Mouse (Mus musculus): Measurements from ENCODE around the gene Cbx1. TPM values are rescaled to one million over a fixed set of nuclear protein-coding genes. Genes with fewer than 3 reads are reported as not detected.
"Not testable (repeated sequence)": the region's sequence is repeated elsewhere in the genome, so short reads cannot be mapped to it uniquely, and the experiment has no call there.

The Cbx1 gene
- polyA plus RNA-seq, 1 experiment from 2014 or later = 169 TPM

DNA sequence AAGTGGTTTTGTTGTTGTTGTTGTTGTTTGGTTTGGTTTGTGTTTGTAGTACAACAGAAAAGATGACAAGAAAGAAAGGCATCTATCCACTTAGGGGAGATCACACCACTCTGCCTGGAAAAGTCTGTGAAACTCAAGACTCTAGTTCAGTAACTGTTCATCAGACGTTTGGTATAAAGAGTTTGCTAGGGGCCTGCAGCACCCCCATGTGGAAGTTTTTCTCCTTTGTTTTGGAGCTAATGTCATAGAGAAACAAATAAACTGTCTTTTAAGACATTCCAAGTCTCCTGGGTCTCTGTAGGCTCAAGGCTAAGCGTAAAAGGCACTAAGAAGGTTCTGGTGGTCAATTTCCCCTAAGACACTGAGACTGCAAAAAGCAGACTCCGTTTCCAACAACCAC is 12.9 kb upstream of the Cbx1 start:
- Histone ChIP-seq H3K4me3 (0 out of 2 replicates have a peak overlapping the region, but pooled peaks have one; percentile 68), H3K4me2 (replicated peaks) (peak overlapping the region; percentile 75), H3K4me1 (peaks cover 8% of the 10 kb centered on the region), H3K27me3 (no peaks in the 10 kb centered on the region), H3K9me3 (no peaks in the 10 kb centered on the region), H3K9ac (no peak overlapping the region), H3K27ac (no peak overlapping the region), H3K36me3 (peaks cover 23% of the 10 kb centered on the region)
- WGBS = 46% methylated on average over 3 of the region's 3 CpGs
- ATAC-seq (ENCODE audit: insufficient number of reproducible peaks, insufficient read depth, low FRiP score, low TSS enrichment) = no peak

DNA sequence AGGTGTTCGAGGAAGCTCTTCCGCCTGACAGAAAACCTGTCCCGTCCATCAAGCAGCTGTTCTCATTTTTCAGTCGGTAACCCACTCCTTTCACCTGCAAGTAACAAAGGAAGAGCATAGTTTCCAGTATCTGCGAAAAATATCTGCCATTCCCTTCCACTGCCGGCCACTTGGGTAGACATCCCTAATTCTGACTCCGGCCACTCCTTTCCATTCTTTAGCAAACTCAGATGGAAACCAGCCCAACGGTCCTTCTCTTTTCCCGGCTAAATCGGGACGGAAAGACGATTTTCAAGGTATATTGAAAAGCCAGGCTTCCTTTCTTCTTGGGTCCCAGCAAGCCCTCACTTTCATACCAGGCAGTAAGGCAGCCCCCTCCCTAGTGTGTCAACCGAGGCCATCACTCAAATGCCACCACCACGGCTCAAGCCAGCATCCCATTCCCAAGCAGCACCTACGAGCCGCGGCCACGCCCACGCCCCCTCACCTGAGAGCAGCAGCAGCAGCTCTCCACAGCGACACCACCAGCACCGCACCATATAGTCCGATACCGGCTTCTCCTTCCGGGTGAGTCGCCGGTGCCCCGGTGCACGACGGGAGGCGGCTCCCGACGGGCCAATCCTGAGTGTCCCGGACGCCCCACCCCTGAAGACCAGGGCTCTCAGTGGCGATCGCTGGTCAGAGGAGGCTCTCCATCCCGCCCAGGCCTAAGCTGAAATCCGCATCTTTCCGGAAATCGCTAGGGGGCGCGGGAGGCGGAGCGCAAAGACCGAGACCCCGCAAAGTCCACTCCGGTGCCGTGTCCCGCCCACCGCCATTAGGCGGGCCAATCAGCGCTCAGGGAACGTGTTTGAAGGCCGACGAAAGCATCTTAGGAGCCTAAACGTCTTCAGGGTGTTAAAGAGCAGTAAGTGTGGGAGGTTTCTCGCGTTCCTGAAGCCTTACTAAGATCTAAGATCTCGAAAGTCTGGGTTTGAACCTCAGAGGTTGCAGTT is 11.7 kb upstream of the Cbx1 start, which contains the start of gene Snx11:
Gene Snx11, minus strand, starts transcription at position 592 of the 995 bp plus-strand sequence.
- Histone ChIP-seq H3K36me3 (peaks cover 11% of the 10 kb centered on the region; the same call in 1 of the 2 replicates), H3K4me3 (peak within 1 kb of the TSS; percentile 68), H3K4me2 (replicated peaks) (peak within 1 kb of the TSS; percentile 75), H3K4me1 (peaks cover 8% of the 10 kb centered on the region), H3K9ac (peak within 1 kb of the TSS; percentile 55), H3K9me3 (no peaks in the 10 kb centered on the region), H3K27ac (peak within 1 kb of the TSS; percentile 69), H3K27me3 (no peaks in the 10 kb centered on the region)
- ATAC-seq (ENCODE audit: insufficient number of reproducible peaks, insufficient read depth, low FRiP score, low TSS enrichment) = peak; percentile 99
- 1% methylated on average over 59 of the region's 59 CpGs for WGBS

DNA sequence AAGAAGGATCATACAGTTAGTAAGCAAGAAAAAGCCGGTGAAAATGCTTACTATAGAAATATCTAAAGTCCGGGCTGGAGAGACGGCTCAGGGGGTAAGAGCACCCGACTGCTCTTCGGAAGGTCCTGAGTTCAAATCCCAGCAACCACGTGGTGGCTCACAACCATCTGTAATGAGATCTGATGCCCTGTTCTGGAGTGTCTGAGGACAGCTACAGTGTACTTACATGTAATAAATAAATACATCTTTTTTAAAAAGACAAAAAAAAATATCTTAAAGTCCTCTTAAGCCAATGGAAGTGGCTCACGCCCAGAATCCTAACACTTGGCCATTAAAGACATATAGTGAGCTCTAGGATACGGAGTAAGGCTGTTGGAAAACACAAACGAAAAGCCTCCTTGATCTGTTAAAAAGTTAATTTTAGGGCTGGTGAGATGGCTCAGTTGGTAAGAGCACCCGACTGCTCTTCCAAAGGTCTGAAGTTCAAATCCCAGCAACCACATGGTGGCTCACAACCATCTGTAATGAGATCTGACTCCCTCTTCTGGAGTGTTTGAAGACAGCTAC is 10.8 kb upstream of the Cbx1 start:
- Histone ChIP-seq H3K27ac (peak overlapping the region; percentile 69; the same call in 1 of the 2 replicates), H3K4me2 (replicated peaks) (peak overlapping the region; percentile 75), H3K9ac (peak overlapping the region; percentile 55), H3K4me3 (peak overlapping the region; percentile 68)
- not testable (repeated sequence) for ATAC-seq (ENCODE audit: insufficient number of reproducible peaks, insufficient read depth, low FRiP score, low TSS enrichment); H3K4me1 ChIP-seq; H3K36me3 ChIP-seq; H3K27me3 ChIP-seq; H3K9me3 ChIP-seq
- 72% methylated on average over 10 of the region's 10 CpGs for whole genome bisulfite sequencing

GRCm38 (mm10) chr11:96780306-96780705 is 8.6 kb upstream of the Cbx1 start:
- H3K9ac ChIP-seq = no peak overlapping the region
- H3K27me3 ChIP-seq = 0 out of 2 replicates have a peak, but pooled peaks cover 2% of the 10 kb centered on the region
- H3K4me2 ChIP-seq (replicated peaks) = no peak overlapping the region
- ATAC-seq (ENCODE audit: insufficient number of reproducible peaks, insufficient read depth, low FRiP score, low TSS enrichment) = no peak
- peaks cover 8% of the 10 kb centered on the region for H3K4me1 ChIP-seq
- 69% methylated on average over 5 of the region's 5 CpGs for WGBS
- no peaks in the 10 kb centered on the region for H3K36me3 ChIP-seq
- no peak overlapping the region for H3K4me3 ChIP-seq
- H3K27ac ChIP-seq = no peak overlapping the region
- H3K9me3 ChIP-seq = no peaks in the 10 kb centered on the region

DNA sequence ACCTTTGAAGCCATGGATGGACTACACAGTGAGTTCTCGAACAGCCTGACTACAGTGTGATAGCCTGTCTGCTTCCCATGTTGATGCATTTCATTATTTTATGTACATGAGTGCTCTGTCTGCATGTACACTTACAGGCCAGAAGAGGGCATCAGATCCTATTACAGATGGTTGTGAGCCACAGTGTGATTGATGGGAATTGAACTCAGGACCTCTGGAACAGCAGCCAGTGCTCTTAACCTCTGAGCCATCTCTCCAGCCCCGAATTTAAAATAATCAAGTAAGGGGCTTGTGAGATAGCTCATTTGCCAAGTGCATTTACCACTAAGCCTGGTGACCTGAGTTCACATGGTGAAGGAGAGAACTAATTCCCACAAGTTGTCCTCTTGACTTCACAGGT is 7.5 kb upstream of the Cbx1 start:
- no peak overlapping the region for H3K4me2 ChIP-seq (replicated peaks)
- H3K27ac ChIP-seq = no peak overlapping the region
- H3K36me3 ChIP-seq = no peaks in the 10 kb centered on the region
- ATAC-seq (ENCODE audit: insufficient number of reproducible peaks, insufficient read depth, low FRiP score, low TSS enrichment) = no peak
- H3K4me1 ChIP-seq = peaks cover 6% of the 10 kb centered on the region
- WGBS = 79% methylated on average over 2 of the region's 2 CpGs
- no peak overlapping the region for H3K9ac ChIP-seq
- H3K4me3 ChIP-seq = no peak overlapping the region
- H3K27me3 ChIP-seq = 0 out of 2 replicates have a peak, but pooled peaks cover 2% of the 10 kb centered on the region
- H3K9me3 ChIP-seq = no peaks in the 10 kb centered on the region

- not testable (repeated sequence) for H3K27ac ChIP-seq; H3K36me3 ChIP-seq; H3K4me2 ChIP-seq (replicated peaks); H3K9ac ChIP-seq; ATAC-seq (ENCODE audit: insufficient number of reproducible peaks, insufficient read depth, low FRiP score, low TSS enrichment); H3K9me3 ChIP-seq; H3K4me3 ChIP-seq; H3K27me3 ChIP-seq; H3K4me1 ChIP-seq
- 12% methylated on average over 7 of the region's 7 CpGs for WGBS
Measured at GRCm38 (mm10) chr11:96784847-96785246, 4.1 kb upstream of the Cbx1 start.

DNA sequence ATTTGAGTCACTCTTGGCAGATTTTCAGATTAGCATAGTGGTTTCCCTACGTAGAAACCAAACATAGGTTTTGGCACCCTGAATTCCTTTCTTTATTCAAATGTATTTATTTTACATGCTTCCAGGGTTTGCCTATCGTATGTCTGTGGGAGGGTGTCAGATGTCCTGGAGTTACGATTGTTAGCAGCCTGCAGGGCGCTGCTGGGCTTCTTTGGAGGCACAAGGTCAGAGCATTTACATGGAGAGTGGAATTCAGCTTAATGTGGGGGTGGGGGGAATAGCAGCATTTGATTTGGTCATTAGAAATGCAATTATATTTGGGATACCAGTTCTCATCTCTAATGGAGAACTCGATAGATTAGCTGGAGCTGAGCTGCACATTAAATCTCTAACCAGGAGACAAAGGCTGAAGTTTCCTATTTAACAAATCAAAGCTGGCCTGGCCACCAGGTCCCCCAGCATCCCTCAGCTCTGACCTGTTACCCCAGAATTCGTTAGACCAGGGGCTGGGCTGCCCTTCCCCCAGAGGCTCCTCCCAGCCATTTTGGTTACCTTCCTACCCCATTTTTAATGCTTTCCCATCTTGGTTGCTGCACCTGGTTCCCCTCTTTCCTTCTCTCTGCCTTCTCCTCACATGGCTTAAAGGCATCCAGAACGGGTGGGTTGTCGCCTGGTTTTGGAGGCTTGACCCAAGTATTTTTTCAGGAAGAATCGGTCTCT is 2.0 kb upstream of the Cbx1 start:
- Histone ChIP-seq H3K4me1 (peaks cover 17% of the 10 kb centered on the region), H3K4me2 (replicated peaks) (no peak overlapping the region), H3K27ac (0 out of 2 replicates have a peak overlapping the region, but pooled peaks have one; percentile 23), H3K36me3 (no peaks in the 10 kb centered on the region), H3K27me3 (0 out of 2 replicates have a peak, but pooled peaks cover 2% of the 10 kb centered on the region), H3K4me3 (no peak overlapping the region), H3K9ac (no peak overlapping the region), H3K9me3 (no peaks in the 10 kb centered on the region)
- WGBS = 26% methylated on average over 9 of the region's 9 CpGs
- ATAC-seq (ENCODE audit: insufficient number of reproducible peaks, insufficient read depth, low FRiP score, low TSS enrichment) = no peak

GRCm38 (mm10) chr11:96789990-96790389 is 1.1 kb downstream of the Cbx1 start:
- peak overlapping the region; percentile 90 for H3K9ac ChIP-seq
- H3K4me1 ChIP-seq = peaks cover 28% of the 10 kb centered on the region
- H3K4me3 ChIP-seq = peak overlapping the region; percentile 91
- H3K9me3 ChIP-seq = no peaks in the 10 kb centered on the region
- 0 out of 2 replicates have a peak overlapping the region, but pooled peaks have one; percentile 98 for H3K27ac ChIP-seq
- H3K27me3 ChIP-seq = no peaks in the 10 kb centered on the region
- no peaks in the 10 kb centered on the region for H3K36me3 ChIP-seq
- ATAC-seq (ENCODE audit: insufficient number of reproducible peaks, insufficient read depth, low FRiP score, low TSS enrichment) = no peak
- peak overlapping the region; percentile 93 for H3K4me2 ChIP-seq (replicated peaks)
- WGBS = 9% methylated on average over 5 of the region's 5 CpGs

DNA sequence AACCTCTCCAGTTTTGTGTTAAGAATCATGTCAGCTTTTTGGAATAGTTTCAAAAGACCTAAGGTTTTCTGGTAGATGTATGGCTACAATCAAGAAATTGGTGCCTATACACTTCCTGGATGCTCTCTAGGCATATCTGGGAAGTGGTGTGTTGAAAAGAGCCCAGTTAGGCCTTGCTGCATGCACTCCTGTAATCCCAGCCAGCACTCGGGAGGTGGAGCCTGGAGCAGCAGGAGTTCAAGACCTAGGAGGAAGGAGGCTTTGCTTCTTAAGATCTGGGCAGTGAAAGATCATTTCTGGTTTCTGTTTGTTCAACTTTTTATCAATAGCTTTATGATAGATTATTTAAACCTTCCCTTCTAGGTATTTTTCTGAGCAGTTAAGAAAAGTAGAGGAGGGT is 1.8 kb downstream of the Cbx1 start:
- Histone ChIP-seq H3K36me3 (peaks cover 5% of the 10 kb centered on the region; the same call in 1 of the 2 replicates), H3K4me2 (replicated peaks) (peak overlapping the region; percentile 93), H3K9me3 (no peaks in the 10 kb centered on the region), H3K4me3 (peak overlapping the region; percentile 91), H3K9ac (peak overlapping the region; percentile 90), H3K27me3 (no peaks in the 10 kb centered on the region), H3K4me1 (peaks cover 28% of the 10 kb centered on the region), H3K27ac (no peak overlapping the region)
- WGBS = 15% methylated on average over 1 of the region's 1 CpGs
- no peak for ATAC-seq (ENCODE audit: insufficient number of reproducible peaks, insufficient read depth, low FRiP score, low TSS enrichment)

DNA sequence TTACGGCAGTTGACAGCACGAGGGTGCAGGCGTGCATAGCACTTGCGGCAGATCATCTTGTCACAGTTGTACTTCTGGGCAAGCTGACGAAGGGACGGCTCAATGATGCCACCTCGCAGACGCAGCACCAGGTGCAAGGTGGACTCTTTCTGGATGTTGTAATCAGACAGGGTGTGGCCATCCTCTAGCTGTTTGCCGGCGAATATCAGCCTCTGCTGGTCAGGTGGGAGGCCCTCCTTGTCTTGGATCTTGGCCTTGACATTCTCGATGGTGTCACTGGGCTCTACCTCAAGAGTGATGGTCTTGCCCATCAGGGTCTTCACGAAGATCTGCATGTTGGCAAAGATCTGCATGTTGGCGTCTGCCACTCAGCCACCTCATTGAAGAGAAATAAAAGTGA is 6.6 kb downstream of the Cbx1 start:
- no peak for ATAC-seq (ENCODE audit: insufficient number of reproducible peaks, insufficient read depth, low FRiP score, low TSS enrichment)
- Histone ChIP-seq H3K9ac (no peak overlapping the region), H3K36me3 (peaks cover 18% of the 10 kb centered on the region), H3K4me2 (replicated peaks) (no peak overlapping the region), H3K27ac (no peak overlapping the region), H3K4me1 (peaks cover 22% of the 10 kb centered on the region), H3K27me3 (no peaks in the 10 kb centered on the region), H3K4me3 (no peak overlapping the region), H3K9me3 (no peaks in the 10 kb centered on the region)
- 95% methylated on average over 13 of the region's 13 CpGs for WGBS

GRCm38 (mm10) chr11:96796081-96796480 is 7.2 kb downstream of the Cbx1 start:
- Histone ChIP-seq H3K27me3 (no peaks in the 10 kb centered on the region), H3K36me3 (peaks cover 24% of the 10 kb centered on the region), H3K9ac (no peak overlapping the region), H3K4me3 (no peak overlapping the region), H3K4me1 (peaks cover 16% of the 10 kb centered on the region), H3K9me3 (no peaks in the 10 kb centered on the region), H3K27ac (no peak overlapping the region), H3K4me2 (replicated peaks) (no peak overlapping the region)
- WGBS = 98% methylated on average over 2 of the region's 2 CpGs
- ATAC-seq (ENCODE audit: insufficient number of reproducible peaks, insufficient read depth, low FRiP score, low TSS enrichment) = no peak

Data from embryonic facial prominence, embryonic 12.5 days (tissue).